Mouse (Mus musculus) mature B cell (primary cell): ENCODE results near the gene Tbcc.

Experiments
- in situ Hi-C: fragments of 300-500 bp; cut with MboI; formaldehyde crosslinking; loops from 2 replicates; pipeline ENCODE4 v1.14.3; 2019

Tbcc gene

GRCm38 (mm10) chr17:46870204-46870798 is 20.2 kb upstream of the Tbcc start:
- in situ Hi-C loops: no loop called here

GRCm38 (mm10) chr17:46870913-46871312 is 19.6 kb upstream of the Tbcc start:
- in situ Hi-C loops: no loop called here

GRCm38 (mm10) chr17:46872806-46873205 is 17.7 kb upstream of the Tbcc start:
- in situ Hi-C loops: no loop called here

GRCm38 (mm10) chr17:46874133-46874532 is 16.4 kb upstream of the Tbcc start:
- in situ Hi-C loops: no loop called here

GRCm38 (mm10) chr17:46875626-46876025 is 14.9 kb upstream of the Tbcc start:
- in situ Hi-C loops: no loop called here

- in situ Hi-C loops: no loop called here
These were observed 14.0 kb upstream of the Tbcc start for GRCm38 (mm10) chr17:46876371-46876950.

GRCm38 (mm10) chr17:46877061-46877460 is 13.4 kb upstream of the Tbcc start:
- in situ Hi-C loops: no loop called here

- in situ Hi-C loops: no loop called here
These were observed 10.6 kb upstream of the Tbcc start for GRCm38 (mm10) chr17:46879841-46880311.

- in situ Hi-C loops: no loop called here
These were observed 10.2 kb upstream of the Tbcc start for GRCm38 (mm10) chr17:46880322-46880721.

GRCm38 (mm10) chr17:46881728-46882127 is 8.8 kb upstream of the Tbcc start:
- in situ Hi-C loops: no loop called here

GRCm38 (mm10) chr17:46883107-46883506 is 7.4 kb upstream of the Tbcc start:
- in situ Hi-C loops: no loop called here

GRCm38 (mm10) chr17:46884766-46885165 is 5.7 kb upstream of the Tbcc start:
- in situ Hi-C loops: no loop called here

GRCm38 (mm10) chr17:46885218-46885909 is 5.1 kb upstream of the Tbcc start:
- in situ Hi-C loops: no loop called here

- in situ Hi-C loops: no loop called here
These were observed 4.4 kb upstream of the Tbcc start for GRCm38 (mm10) chr17:46885910-46886643.

GRCm38 (mm10) chr17:46888511-46889212 is 1.8 kb upstream of the Tbcc start:
- in situ Hi-C loops: no loop called here

- in situ Hi-C loops: no loop called here
These were observed 917 bp upstream of the Tbcc start for GRCm38 (mm10) chr17:46889450-46890084.

GRCm38 (mm10) chr17:46890843-46891594 is 535 bp downstream of the Tbcc start:
- in situ Hi-C loops: no loop called here

GRCm38 (mm10) chr17:46895426-46895825 is 4.9 kb downstream of the Tbcc start:
- in situ Hi-C loops: no loop called here

GRCm38 (mm10) chr17:46897221-46897950 is 6.9 kb downstream of the Tbcc start:
- in situ Hi-C loops: no loop called here

- in situ Hi-C loops: no loop called here
These were observed 10.5 kb downstream of the Tbcc start for GRCm38 (mm10) chr17:46900941-46901340.
